Mouse (Mus musculus) liver, embryonic 13.5 days (tissue): Measurements from ENCODE around the gene Szt2. TPM values are rescaled to one million over a fixed set of nuclear protein-coding genes. Genes with fewer than 3 reads are reported as not detected.

Experiments used
- ATAC-seq: fragments of 200-750 bp; cut with Nextera tagmentation; 2 replicates; pipeline ENCODE4 v1.8.0; 2017; ENCODE audit warnings: low read depth, mild to moderate bottlenecking, moderate number of reproducible peaks, moderate library complexity
- DNase-seq: peaks from one replicate; pipeline ENCODE4 v3.0.0; 2022
- H3K27ac ChIP-seq: fragments of 300-500 bp; sonication (generic); 2 replicates; pipeline ENCODE4 v1.5.1; 2015; ENCODE audit warnings: moderate library complexity, mild to moderate bottlenecking, inconsistent platforms
- H3K27me3 ChIP-seq: fragments of 300-500 bp; sonication (generic); 2 replicates; pipeline ENCODE4 v1.6.1; 2015; ENCODE audit warnings: mild to moderate bottlenecking, inconsistent platforms
- H3K36me3 ChIP-seq: fragments of 300-500 bp; sonication (generic); 2 replicates; pipeline ENCODE4 v1.6.1; 2015; ENCODE audit warnings: mild to moderate bottlenecking, inconsistent platforms
- H3K4me1 ChIP-seq: fragments of 300-500 bp; sonication (generic); replicated peaks from 2 replicates; pipeline ENCODE4 v1.6.1; 2015; ENCODE audit warnings: inconsistent platforms
- H3K4me2 ChIP-seq: fragments of 300-500 bp; sonication (generic); 2 replicates; pipeline ENCODE4 v1.6.1; 2015; ENCODE audit warnings: inconsistent platforms, mild to moderate bottlenecking, moderate library complexity
- H3K4me3 ChIP-seq: fragments of 300-500 bp; sonication (generic); replicated peaks from 2 replicates; pipeline ENCODE4 v1.5.1; 2015; ENCODE audit warnings: mild to moderate bottlenecking, inconsistent platforms
- H3K9ac ChIP-seq: fragments of 300-500 bp; sonication (generic); 2 replicates; pipeline ENCODE4 v1.6.1; 2015; ENCODE audit warnings: mild to moderate bottlenecking, inconsistent platforms
- H3K9me3 ChIP-seq: fragments of 300-500 bp; sonication (generic); replicated peaks from 2 replicates; pipeline ENCODE4 v1.6.1; 2016; ENCODE audit warnings: inconsistent platforms
- WGBS: fragments of 180-500 bp; shearing (Covaris S2); methylation state at CpG from one replicate; pipeline ENCODE4 v1.1.7; 2015; ENCODE audit not compliant: insufficient replicate concordance; 5-methylcytosine and 5-hydroxymethylcytosine counted together
- polyA plus RNA-seq: library from polyadenylated mRNA; unstranded; fragments of >200 nt; fragmentation: Nextera tagmentation; extraction: Ambion mirVana; gene quantifications from 2 replicates; pipeline ENCODE4 v1.2.1, GENCODE M21; 2015

The Szt2 gene
- polyA plus RNA-seq, 1 experiment from 2014 or later: 2.0 TPM

GRCm38 (mm10) chr4:118428531-118429214, 19.6 kb upstream of the Szt2 start:
- H3K9me3 ChIP-seq: no peaks in the 10 kb centered on the region
- H3K27ac ChIP-seq: peak overlapping the region; percentile 93
- peak overlapping the region; percentile 78 for H3K4me3 ChIP-seq
- WGBS: 18% methylated on average over 15 of the region's 15 CpGs
- peaks cover 99% of the 10 kb centered on the region for H3K4me1 ChIP-seq
- H3K9ac ChIP-seq: peak overlapping the region; percentile 89
- H3K27me3 ChIP-seq: no peaks in the 10 kb centered on the region
- peak overlapping the region; percentile 98 for H3K4me2 ChIP-seq
- peaks cover 41% of the 10 kb centered on the region for H3K36me3 ChIP-seq
- ATAC-seq (peak; percentile 56), DNase-seq (peak; percentile 50)

GRCm38 (mm10) chr4:118427768-118428451, 18.8 kb upstream of the Szt2 start, which contains the start of gene Elovl1:
Gene Elovl1 (plus strand): TSS chr4:118428093.
- Histone ChIP-seq H3K4me1 (peaks cover 98% of the 10 kb centered on the region), H3K36me3 (peaks cover 34% of the 10 kb centered on the region), H3K27me3 (no peaks in the 10 kb centered on the region), H3K9me3 (no peaks in the 10 kb centered on the region), H3K4me3 (peak within 1 kb of the TSS; percentile 78), H3K9ac (peak within 1 kb of the TSS; percentile 89), H3K27ac (peak within 1 kb of the TSS; percentile 93), H3K4me2 (peak within 1 kb of the TSS; percentile 98)
- peak; percentile 89 for ATAC-seq
- DNase-seq: peak; percentile 88
- 0% methylated on average over 25 of the region's 31 CpGs for WGBS

- no peaks in the 10 kb centered on the region for H3K27me3 ChIP-seq
- 7% methylated on average over 5 of the region's 5 CpGs for WGBS
- DNase-seq: no peak
- H3K4me3 ChIP-seq: peak overlapping the region; percentile 78
- H3K36me3 ChIP-seq: peaks cover 28% of the 10 kb centered on the region
- peak overlapping the region; percentile 98 for H3K4me2 ChIP-seq
- H3K4me1 ChIP-seq: peaks cover 93% of the 10 kb centered on the region
- H3K9ac ChIP-seq: peak overlapping the region; percentile 89
- peak; percentile 9 for ATAC-seq
- H3K27ac ChIP-seq: peak overlapping the region; percentile 93
- H3K9me3 ChIP-seq: no peaks in the 10 kb centered on the region
Observed at GRCm38 (mm10) chr4:118427415-118427767, 18.3 kb upstream of the Szt2 start.

GRCm38 (mm10) chr4:118425374-118425773, 16.3 kb upstream of the Szt2 start:
- H3K4me1 ChIP-seq: peaks cover 73% of the 10 kb centered on the region
- H3K9ac ChIP-seq: peak overlapping the region; percentile 55
- H3K4me2 ChIP-seq: no peak overlapping the region
- 88% methylated on average over 1 of the region's 1 CpGs for WGBS
- peak overlapping the region; percentile 93 for H3K27ac ChIP-seq
- H3K4me3 ChIP-seq: no peak overlapping the region
- no peak for ATAC-seq
- H3K9me3 ChIP-seq: no peaks in the 10 kb centered on the region
- no peak for DNase-seq
- H3K36me3 ChIP-seq: peaks cover 24% of the 10 kb centered on the region
- H3K27me3 ChIP-seq: no peaks in the 10 kb centered on the region

- 11% methylated on average over 4 of the region's 4 CpGs for WGBS
- Histone ChIP-seq H3K9ac (peak overlapping the region; percentile 55), H3K9me3 (no peaks in the 10 kb centered on the region), H3K4me1 (peaks cover 65% of the 10 kb centered on the region), H3K4me3 (no peak overlapping the region), H3K27ac (peak overlapping the region; percentile 93), H3K4me2 (peak overlapping the region; percentile 46), H3K36me3 (peaks cover 22% of the 10 kb centered on the region), H3K27me3 (no peaks in the 10 kb centered on the region)
- DNase-seq (peak; percentile 71), ATAC-seq (peak; percentile 62)
Observed at GRCm38 (mm10) chr4:118424541-118425160, 15.6 kb upstream of the Szt2 start.

GRCm38 (mm10) chr4:118421384-118421783, 12.3 kb upstream of the Szt2 start:
- Histone ChIP-seq H3K27me3 (no peaks in the 10 kb centered on the region), H3K9me3 (no peaks in the 10 kb centered on the region), H3K4me2 (no peak overlapping the region), H3K36me3 (peaks cover 48% of the 10 kb centered on the region), H3K9ac (no peak overlapping the region), H3K27ac (no peak overlapping the region), H3K4me1 (peaks cover 36% of the 10 kb centered on the region), H3K4me3 (no peak overlapping the region)
- WGBS: 82% methylated on average over 3 of the region's 3 CpGs
- ATAC-seq (no peak), DNase-seq (no peak)

GRCm38 (mm10) chr4:118417112-118417797, 8.2 kb upstream of the Szt2 start:
- ATAC-seq (no peak), DNase-seq (no peak)
- Histone ChIP-seq H3K27me3 (no peaks in the 10 kb centered on the region), H3K4me1 (0 out of 2 replicates have a peak, but pooled peaks cover 2% of the 10 kb centered on the region), H3K9ac (no peak overlapping the region), H3K4me3 (no peak overlapping the region), H3K27ac (no peak overlapping the region), H3K4me2 (no peak overlapping the region), H3K36me3 (peaks cover 89% of the 10 kb centered on the region), H3K9me3 (no peaks in the 10 kb centered on the region)
- 55% methylated on average over 13 of the region's 13 CpGs for WGBS

- H3K9me3 ChIP-seq: no peaks in the 10 kb centered on the region
- DNase-seq (no peak), ATAC-seq (no peak)
- H3K27me3 ChIP-seq: no peaks in the 10 kb centered on the region
- peaks cover 91% of the 10 kb centered on the region for H3K36me3 ChIP-seq
- H3K4me2 ChIP-seq: no peak overlapping the region
- H3K4me1 ChIP-seq: 0 out of 2 replicates have a peak, but pooled peaks cover 2% of the 10 kb centered on the region
- no peak overlapping the region for H3K9ac ChIP-seq
- no peak overlapping the region for H3K4me3 ChIP-seq
- H3K27ac ChIP-seq: no peak overlapping the region
- 88% methylated on average over 5 of the region's 5 CpGs for WGBS
Observed at GRCm38 (mm10) chr4:118416329-118416728, 7.3 kb upstream of the Szt2 start.

GRCm38 (mm10) chr4:118415779-118416178, 6.7 kb upstream of the Szt2 start:
- Histone ChIP-seq H3K9ac (no peak overlapping the region), H3K4me3 (no peak overlapping the region), H3K9me3 (no peaks in the 10 kb centered on the region), H3K4me1 (peaks cover 6% of the 10 kb centered on the region), H3K36me3 (peaks cover 93% of the 10 kb centered on the region), H3K4me2 (no peak overlapping the region), H3K27me3 (no peaks in the 10 kb centered on the region), H3K27ac (no peak overlapping the region)
- WGBS: 81% methylated on average over 2 of the region's 2 CpGs
- no peak for DNase-seq
- ATAC-seq: no peak

- H3K4me1 ChIP-seq: peaks cover 20% of the 10 kb centered on the region
- H3K4me2 ChIP-seq: no peak overlapping the region
- no peaks in the 10 kb centered on the region for H3K9me3 ChIP-seq
- H3K27ac ChIP-seq: no peak overlapping the region
- 91% methylated on average over 5 of the region's 5 CpGs for WGBS
- peaks cover 80% of the 10 kb centered on the region for H3K36me3 ChIP-seq
- no peak for ATAC-seq
- DNase-seq: no peak
- no peaks in the 10 kb centered on the region for H3K27me3 ChIP-seq
- no peak overlapping the region for H3K9ac ChIP-seq
- H3K4me3 ChIP-seq: no peak overlapping the region
Observed at GRCm38 (mm10) chr4:118413553-118413952, 4.5 kb upstream of the Szt2 start.

- Histone ChIP-seq H3K27me3 (no peaks in the 10 kb centered on the region), H3K4me3 (peak overlapping the region; percentile 91; the same call in 1 of the 2 replicates), H3K4me1 (peaks cover 35% of the 10 kb centered on the region), H3K27ac (no peak overlapping the region), H3K9ac (peak overlapping the region; percentile 93; the same call in 1 of the 2 replicates), H3K4me2 (peak overlapping the region; percentile 90; the same call in 1 of the 2 replicates), H3K9me3 (no peaks in the 10 kb centered on the region), H3K36me3 (peaks cover 55% of the 10 kb centered on the region)
- no peak for ATAC-seq
- 84% methylated on average over 5 of the region's 5 CpGs for WGBS
- DNase-seq: no peak
Observed at GRCm38 (mm10) chr4:118410871-118411270, 1.8 kb upstream of the Szt2 start.
